Mouse (Mus musculus) kidney, postnatal 0 days (tissue): ENCODE results near the gene Tnfrsf18. TPM values are rescaled to one million over a fixed set of nuclear protein-coding genes. Genes with fewer than 3 reads are reported as not detected.

ENCODE experiments used
- ATAC-seq: fragments of 200-750 bp; cut with Nextera tagmentation; replicated peaks from 2 replicates; pipeline ENCODE4 v1.8.0; 2017; ENCODE audit warnings: low read depth, moderate number of reproducible peaks, moderate TSS enrichment, moderate library complexity; ENCODE audit not compliant: low FRiP score
- DNase-seq: peaks from one replicate; pipeline ENCODE4 v3.0.0-alpha.2; 2016; ENCODE audit warnings: low spot score
- H3K27ac ChIP-seq: fragments of 300-500 bp; sonication (generic); 2 replicates; pipeline ENCODE4 v1.5.1; 2014; ENCODE audit warnings: mild to moderate bottlenecking
- H3K27me3 ChIP-seq: fragments of 300-500 bp; sonication (generic); 2 replicates; pipeline ENCODE4 v1.6.1; 2014; ENCODE audit warnings: low read length, mixed read lengths; ENCODE audit not compliant: insufficient read depth
- H3K36me3 ChIP-seq: fragments of 300-500 bp; sonication (generic); 2 replicates; pipeline ENCODE4 v1.6.1; 2014; ENCODE audit warnings: low read length, mixed read lengths; ENCODE audit not compliant: insufficient read depth
- H3K4me1 ChIP-seq: fragments of 300-500 bp; sonication (generic); replicated peaks from 2 replicates; pipeline ENCODE4 v1.6.1; 2014; ENCODE audit warnings: antibody characterized with exemption, low read length, mixed read lengths; ENCODE audit not compliant: insufficient read depth
- H3K4me2 ChIP-seq: fragments of 300-500 bp; sonication (generic); 2 replicates; pipeline ENCODE4 v1.6.1; 2014; ENCODE audit warnings: mild to moderate bottlenecking, low read length, moderate library complexity, mixed read lengths
- H3K4me3 ChIP-seq: fragments of 300-500 bp; sonication (generic); replicated peaks from 2 replicates; pipeline ENCODE4 v1.5.1; 2014; ENCODE audit warnings: low read depth, low read length
- H3K9ac ChIP-seq: fragments of 300-500 bp; sonication (generic); 2 replicates; pipeline ENCODE4 v1.6.1; 2014; ENCODE audit warnings: low read depth, low read length
- H3K9me3 ChIP-seq: fragments of 300-500 bp; sonication (generic); replicated peaks from 2 replicates; pipeline ENCODE4 v1.6.1; 2016; ENCODE audit warnings: low read length, inconsistent platforms, mixed read lengths
- CTCF ChIP-seq: IDR thresholded peaks from 2 replicates; pipeline ENCODE4 v1.5.1; 2016; ENCODE audit warnings: antibody characterized with exemption, low read depth, mild to moderate bottlenecking, moderate library complexity
- WGBS: fragments of 180-500 bp; shearing (Covaris S2); extraction: QIAGEN DNeasy Blood & Tissue Kit; methylation state at CpG from one replicate; pipeline ENCODE4 v1.1.7; 2014; 5-methylcytosine and 5-hydroxymethylcytosine counted together
- polyA plus RNA-seq: library from polyadenylated mRNA; unstranded; fragments of >200 nt; fragmentation: Nextera tagmentation; extraction: Ambion mirVana; gene quantifications from 2 replicates; pipeline ENCODE4 v1.2.1, GENCODE M21; 2015

Tnfrsf18 gene
- polyA plus RNA-seq, 1 experiment from 2014 or later = 1.3 TPM

GRCm38 (mm10) chr4:156064510-156064897, 38.5 kb downstream of the Tnfrsf18 start:
- Histone ChIP-seq H3K4me1 (0 out of 2 replicates have a peak, but pooled peaks cover 3% of the 10 kb centered on the region), H3K4me3 (no peak overlapping the region), H3K27me3 (no peaks in the 10 kb centered on the region), H3K27ac (peak overlapping the region; percentile 57; the same call in 1 of the 2 replicates), H3K4me2 (no peak overlapping the region), H3K9ac (no peak overlapping the region), H3K36me3 (no peaks in the 10 kb centered on the region), H3K9me3 (no peaks in the 10 kb centered on the region)
- TF ChIP-seq CTCF = no peak
- ATAC-seq (no peak), DNase-seq (no peak)
- 73% methylated on average over 9 of the region's 9 CpGs for WGBS

- ATAC-seq (peak; percentile 61; the same call in 1 of the 2 replicates), DNase-seq (no peak)
- Histone ChIP-seq H3K9me3 (no peaks in the 10 kb centered on the region), H3K4me1 (0 out of 2 replicates have a peak, but pooled peaks cover 4% of the 10 kb centered on the region), H3K27ac (peak overlapping the region; percentile 57), H3K27me3 (no peaks in the 10 kb centered on the region), H3K9ac (no peak overlapping the region), H3K4me3 (no peak overlapping the region), H3K36me3 (no peaks in the 10 kb centered on the region), H3K4me2 (no peak overlapping the region)
- WGBS = 76% methylated on average over 10 of the region's 10 CpGs
- TF ChIP-seq CTCF = no peak
These were observed 39.4 kb downstream of the Tnfrsf18 start for GRCm38 (mm10) chr4:156065156-156065894.

GRCm38 (mm10) chr4:156067256-156067949, 41.4 kb downstream of the Tnfrsf18 start:
- Histone ChIP-seq H3K9me3 (no peaks in the 10 kb centered on the region), H3K36me3 (no peaks in the 10 kb centered on the region), H3K9ac (no peak overlapping the region), H3K4me1 (0 out of 2 replicates have a peak, but pooled peaks cover 6% of the 10 kb centered on the region), H3K27ac (no peak overlapping the region), H3K4me3 (no peak overlapping the region), H3K4me2 (no peak overlapping the region), H3K27me3 (no peaks in the 10 kb centered on the region)
- TF ChIP-seq CTCF = no peak
- WGBS = 68% methylated on average over 5 of the region's 5 CpGs
- ATAC-seq (no peak), DNase-seq (no peak)

- TF ChIP-seq CTCF = no peak
- Histone ChIP-seq H3K27me3 (no peaks in the 10 kb centered on the region), H3K9ac (no peak overlapping the region), H3K4me2 (no peak overlapping the region), H3K4me3 (no peak overlapping the region), H3K27ac (no peak overlapping the region), H3K9me3 (no peaks in the 10 kb centered on the region), H3K4me1 (0 out of 2 replicates have a peak, but pooled peaks cover 6% of the 10 kb centered on the region), H3K36me3 (no peaks in the 10 kb centered on the region)
- no peak for ATAC-seq
- WGBS = 96% methylated on average over 8 of the region's 8 CpGs
- no peak for DNase-seq
These were observed 43.7 kb downstream of the Tnfrsf18 start for GRCm38 (mm10) chr4:156069701-156070100.

GRCm38 (mm10) chr4:156070276-156070675, 44.3 kb downstream of the Tnfrsf18 start:
- no peak for ATAC-seq
- TF ChIP-seq CTCF = no peak
- H3K27ac ChIP-seq = 0 out of 2 replicates have a peak overlapping the region, but pooled peaks have one; percentile 25

GRCm38 (mm10) chr4:156070716-156071115, 44.8 kb downstream of the Tnfrsf18 start:
- 64% methylated on average over 2 of the region's 2 CpGs for whole genome bisulfite sequencing
- H3K27me3 ChIP-seq = no peaks in the 10 kb centered on the region
- no peak overlapping the region for H3K4me2 ChIP-seq
- H3K4me1 ChIP-seq = 0 out of 2 replicates have a peak, but pooled peaks cover 6% of the 10 kb centered on the region
- 0 out of 2 replicates have a peak overlapping the region, but pooled peaks have one; percentile 25 for H3K27ac ChIP-seq
- H3K9ac ChIP-seq = no peak overlapping the region
- DNase-seq = no peak
- no peaks in the 10 kb centered on the region for H3K9me3 ChIP-seq
- no peak for TF ChIP-seq CTCF
- H3K36me3 ChIP-seq = no peaks in the 10 kb centered on the region
- peak; percentile 61 for ATAC-seq
- H3K4me3 ChIP-seq = no peak overlapping the region

More at GRCm38 (mm10) chr4:156070276-156070675, 44.3 kb downstream of the Tnfrsf18 start:
- WGBS = 45% methylated on average over 6 of the region's 6 CpGs
- no peak overlapping the region for H3K4me3 ChIP-seq
- H3K4me2 ChIP-seq = no peak overlapping the region
- no peaks in the 10 kb centered on the region for H3K36me3 ChIP-seq
- H3K27me3 ChIP-seq = no peaks in the 10 kb centered on the region
- DNase-seq = no peak
- H3K9me3 ChIP-seq = no peaks in the 10 kb centered on the region
- H3K9ac ChIP-seq = no peak overlapping the region
- H3K4me1 ChIP-seq = 0 out of 2 replicates have a peak, but pooled peaks cover 6% of the 10 kb centered on the region
